Mouse (Mus musculus): ENCODE measurements around the gene Cyth1. TPM values are rescaled to one million over a fixed set of nuclear protein-coding genes. Genes with fewer than 3 reads are reported as not detected.
A peak's percentile ranks its signal among the peaks of the same experiment; 100 is the strongest.

The Cyth1 gene
- total RNA-seq, 2 experiments from 2014 or later: 28.6 to 35.8 TPM

DNA sequence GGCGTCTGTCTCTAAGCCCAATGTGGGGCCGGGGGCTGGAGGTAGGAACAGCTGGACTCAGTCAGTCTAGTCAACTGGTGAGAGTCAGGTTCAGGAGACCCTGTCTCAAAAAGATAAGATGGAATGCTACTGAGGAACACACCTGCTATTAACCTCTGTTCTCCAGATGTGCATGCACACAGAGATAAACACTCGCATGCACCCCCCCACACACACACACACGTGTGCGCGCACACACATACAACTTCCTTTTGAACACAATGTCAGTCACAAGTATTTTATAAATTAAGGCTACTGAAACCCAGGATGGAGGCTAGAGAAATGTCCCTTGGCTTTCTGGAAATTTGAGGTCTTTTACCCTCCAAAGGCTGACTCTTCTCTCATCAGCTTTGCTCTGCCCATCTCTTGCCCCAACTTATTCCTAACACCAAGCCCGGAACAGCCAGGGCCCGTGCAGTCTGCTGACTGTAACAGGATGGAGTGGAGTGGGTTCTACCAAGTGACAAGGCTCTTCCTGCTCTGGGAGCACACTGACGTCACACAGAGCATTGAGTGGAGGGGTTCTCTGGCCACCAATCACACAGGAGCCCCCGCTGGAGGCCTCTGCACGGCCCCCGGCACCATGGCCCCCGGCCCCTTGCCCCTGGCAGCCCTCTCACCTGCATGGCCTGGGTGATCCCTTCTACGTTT lies 134.7 kb downstream of the Cyth1 start:
- no peak for DNase-seq

DNA sequence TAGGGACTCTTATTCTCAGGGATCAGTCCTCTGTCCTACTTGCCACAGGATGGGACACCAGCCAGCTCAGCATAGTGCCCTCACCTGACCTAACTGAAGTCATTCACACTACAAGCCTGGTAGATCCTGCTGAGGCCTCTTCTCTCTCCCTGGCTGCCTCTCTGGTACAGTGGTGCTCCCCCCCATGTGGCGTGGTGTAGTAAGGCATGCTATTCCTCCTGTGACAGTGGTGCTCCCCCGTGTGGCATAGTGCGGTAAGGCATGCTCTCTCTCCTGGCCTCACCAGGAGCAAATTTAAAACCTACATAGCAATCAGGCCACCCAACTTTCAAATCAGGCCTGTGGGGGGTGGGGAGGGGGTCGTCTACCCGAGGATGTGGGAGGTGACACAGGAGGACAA lies 144.4 kb downstream of the Cyth1 start:
- peak; percentile 83 to 88 for DNase-seq

DNA sequence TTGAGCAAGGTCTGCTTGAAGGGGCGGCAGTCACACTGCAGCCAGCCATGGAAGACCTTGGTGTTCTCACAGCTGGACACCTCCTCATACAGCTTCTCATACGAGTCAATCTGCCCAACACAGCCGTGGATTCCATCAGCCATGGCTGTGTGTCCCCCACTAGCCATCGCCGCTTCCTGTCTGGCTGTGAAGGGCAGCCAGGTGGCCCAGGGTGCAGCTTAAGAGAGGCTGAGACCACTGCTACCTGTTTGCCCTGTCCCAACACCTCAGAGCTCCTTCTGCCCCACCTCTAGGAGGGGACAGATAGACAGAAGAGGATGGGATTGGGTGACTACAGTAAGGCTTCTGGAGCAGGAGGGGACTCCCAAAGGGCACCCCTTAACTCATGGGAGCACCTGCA lies 145.0 kb downstream of the Cyth1 start:
- DNase-seq: no peak

DNA sequence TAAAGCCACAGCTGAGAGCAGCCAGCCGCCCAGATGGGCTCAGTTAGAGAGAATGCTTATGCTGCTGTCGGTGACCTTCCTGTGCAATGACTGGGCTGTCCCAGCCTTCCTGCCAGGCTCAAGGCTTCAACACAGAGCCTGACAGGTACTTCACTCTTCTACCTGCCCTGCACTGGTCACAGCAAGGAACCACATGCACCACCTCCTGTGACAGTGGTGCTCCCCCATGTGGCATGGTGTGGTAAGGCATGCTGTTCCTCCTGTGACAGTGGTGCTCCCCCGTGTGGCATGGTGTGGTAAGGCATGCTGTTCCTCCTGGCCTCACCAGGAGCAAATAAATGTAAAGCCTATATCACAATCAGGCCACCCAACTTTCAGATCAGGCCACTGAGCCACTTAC lies 145.6 kb downstream of the Cyth1 start:
- DNase-seq: peak; percentile 88 to 92

DNA sequence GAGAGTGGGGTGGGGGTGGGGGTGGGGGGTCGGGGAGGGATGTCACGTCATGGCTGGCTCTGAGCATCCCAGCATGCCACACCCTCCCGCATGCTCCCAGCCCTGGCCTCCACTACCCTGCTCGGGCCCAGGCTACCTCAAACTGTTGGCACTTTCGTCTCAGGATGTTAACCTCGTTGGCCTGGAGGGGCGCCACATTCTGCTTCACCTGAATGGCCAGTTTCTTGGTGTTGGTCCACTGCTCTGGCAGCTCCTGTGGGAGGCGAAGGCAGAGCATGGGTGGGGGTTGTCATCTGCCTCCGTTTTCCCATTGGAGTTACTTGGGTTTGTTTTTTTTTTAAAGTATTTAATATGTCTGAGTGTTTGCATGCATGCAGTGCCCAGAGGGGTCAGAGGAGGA lies 147.3 kb downstream of the Cyth1 start:
- DNase-seq: no peak

DNA sequence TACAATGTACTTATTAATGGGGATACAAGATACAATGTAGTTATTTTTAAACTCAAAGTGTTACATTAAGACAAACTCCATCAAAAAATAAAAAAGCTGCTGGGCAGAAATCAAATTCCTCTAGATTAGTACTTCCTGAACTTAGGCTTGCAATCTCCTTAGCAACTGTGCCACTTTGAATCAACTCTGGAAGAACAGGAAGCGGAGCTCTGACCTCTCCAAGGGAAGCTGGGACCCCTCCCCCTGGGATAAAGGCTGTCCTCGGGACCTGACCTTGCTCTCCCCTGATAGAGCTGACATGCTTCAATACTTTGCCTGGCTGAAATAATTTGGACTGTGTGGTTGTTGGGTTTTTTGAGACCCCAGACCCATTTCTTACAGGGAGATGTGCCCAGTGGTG lies 151.7 kb downstream of the Cyth1 start:
- no peak for DNase-seq

DNA sequence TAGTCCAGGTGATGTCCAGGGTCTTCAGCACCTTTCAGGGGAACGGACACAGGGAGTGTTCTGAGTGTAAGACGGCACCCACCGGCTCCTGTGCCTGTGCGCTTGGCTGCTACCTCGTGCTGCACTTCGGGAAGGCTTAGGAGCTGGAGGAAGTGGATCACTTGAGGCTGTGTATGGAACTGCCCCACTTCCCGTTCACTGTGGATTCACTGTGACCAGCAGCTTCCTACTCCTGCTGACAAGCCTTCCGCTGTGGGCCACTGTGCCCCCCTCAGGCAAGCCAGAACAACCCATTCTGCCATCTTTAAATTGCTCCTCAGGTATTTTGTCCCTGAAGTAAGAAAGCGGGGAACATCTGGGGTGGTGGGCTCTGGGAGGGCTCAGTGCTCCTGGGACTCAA lies 153.4 kb downstream of the Cyth1 start:
- no peak for DNase-seq

DNA sequence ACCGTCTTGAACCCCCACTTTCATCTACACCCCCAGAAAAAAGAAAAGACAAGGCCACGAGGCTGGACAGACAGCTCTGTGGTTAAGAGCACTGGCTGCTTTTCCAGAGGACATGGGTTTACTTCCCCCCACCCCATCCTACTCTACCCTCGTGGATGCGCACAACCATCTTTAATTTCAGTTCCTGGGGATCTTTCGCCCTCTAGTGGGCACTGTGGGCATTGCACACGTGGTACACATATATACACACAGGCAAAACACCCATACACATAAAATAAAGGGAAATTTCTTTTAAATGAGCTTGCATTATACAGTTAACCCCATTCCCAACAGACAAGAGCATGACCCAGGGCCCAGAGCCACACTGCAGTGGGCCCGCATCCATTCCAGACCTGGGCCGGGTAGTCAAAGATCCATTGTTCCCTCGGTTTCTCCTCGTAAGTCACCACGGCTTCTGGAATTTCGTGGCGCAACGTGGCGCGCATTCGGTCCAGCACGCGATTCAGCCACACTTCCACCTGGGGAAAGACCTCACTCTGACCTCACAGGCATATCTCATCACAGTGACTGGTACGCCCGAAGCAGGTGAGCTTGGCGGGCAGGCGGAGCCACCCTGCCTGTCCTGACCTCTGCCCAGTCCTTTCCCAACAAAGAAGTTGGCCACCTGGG lies 157.3 kb downstream of the Cyth1 start:
- no peak for DNase-seq

DNA sequence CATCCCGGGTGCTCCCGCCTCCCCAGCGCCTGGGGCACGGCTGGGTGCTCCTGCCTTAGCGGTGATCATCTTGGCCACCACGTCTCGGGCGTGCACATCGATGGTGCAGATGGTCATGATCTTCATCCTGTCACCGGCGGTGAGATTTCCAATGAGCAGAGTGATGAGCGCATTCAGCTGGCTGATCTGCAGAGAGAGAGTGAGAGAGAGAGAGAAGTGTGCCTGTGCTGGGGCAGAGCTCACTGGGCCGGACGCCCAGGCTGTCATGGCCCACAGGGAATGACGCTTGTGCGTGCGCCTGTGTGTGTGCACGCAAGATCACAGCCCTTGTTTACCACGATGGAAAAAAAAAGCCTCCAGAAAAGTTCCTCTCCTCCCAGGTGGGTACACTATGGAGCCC lies 159.5 kb downstream of the Cyth1 start:
- no peak for DNase-seq

DNA sequence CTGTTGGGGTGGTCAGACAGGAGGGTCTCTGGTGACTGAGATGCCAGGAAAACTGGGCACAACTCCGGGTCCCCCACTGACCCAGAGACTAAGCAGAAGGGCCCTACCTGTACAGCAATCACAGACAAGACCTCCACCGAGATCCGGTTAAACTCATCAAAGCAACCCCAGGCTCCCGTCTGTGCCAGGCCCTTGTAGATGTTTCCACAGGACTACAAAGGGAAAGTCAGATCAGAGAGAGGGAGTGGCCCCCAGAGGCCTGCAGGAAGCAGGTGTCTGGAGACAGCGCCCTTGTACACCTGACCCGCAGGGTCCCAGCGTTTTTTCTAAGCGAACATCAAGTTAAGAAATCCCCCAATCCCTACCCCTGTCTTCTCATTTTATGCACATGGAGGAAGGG lies 162.4 kb downstream of the Cyth1 start:
- DNase-seq: no peak

DNA sequence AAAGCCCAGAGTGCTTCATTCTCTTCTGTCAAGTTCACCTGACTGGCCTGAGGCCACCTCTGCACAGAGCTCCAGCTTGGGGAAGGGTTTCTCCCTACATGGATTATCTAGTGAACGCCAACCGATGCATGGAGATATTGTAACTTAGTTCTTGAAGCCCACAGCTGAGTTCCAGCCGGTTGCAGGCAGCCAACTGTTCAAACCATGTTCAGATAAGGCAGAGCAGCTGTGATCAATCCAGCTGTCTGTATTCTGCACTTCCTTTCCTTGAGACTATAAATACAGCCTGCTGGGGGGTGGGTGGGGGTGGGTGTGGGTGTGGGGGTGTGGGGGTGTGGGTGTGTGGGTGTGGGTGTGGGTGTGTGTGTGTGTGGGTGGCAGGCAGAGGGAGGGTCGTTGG lies 163.2 kb downstream of the Cyth1 start:
- no peak for DNase-seq

DNA sequence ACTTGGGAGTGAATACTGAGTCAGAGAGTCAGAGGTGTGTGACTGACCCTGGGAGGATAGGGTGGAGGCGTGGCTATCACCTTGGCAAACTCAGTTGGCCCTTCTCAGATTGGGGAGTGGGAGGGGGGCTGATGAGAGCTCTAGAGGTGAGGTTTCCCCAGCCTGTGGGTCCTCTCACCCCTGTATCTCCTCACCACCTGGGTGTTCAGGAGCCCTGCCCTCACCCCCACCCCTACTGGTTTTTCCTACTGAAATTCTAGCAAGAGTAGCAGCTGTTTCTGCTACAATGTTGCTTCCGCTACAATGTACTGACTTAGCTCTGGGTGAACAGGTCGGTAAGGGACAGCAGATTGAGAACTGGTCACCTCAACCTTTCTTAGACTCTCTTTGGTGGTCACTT lies 164.1 kb downstream of the Cyth1 start:
- DNase-seq: no peak

DNA sequence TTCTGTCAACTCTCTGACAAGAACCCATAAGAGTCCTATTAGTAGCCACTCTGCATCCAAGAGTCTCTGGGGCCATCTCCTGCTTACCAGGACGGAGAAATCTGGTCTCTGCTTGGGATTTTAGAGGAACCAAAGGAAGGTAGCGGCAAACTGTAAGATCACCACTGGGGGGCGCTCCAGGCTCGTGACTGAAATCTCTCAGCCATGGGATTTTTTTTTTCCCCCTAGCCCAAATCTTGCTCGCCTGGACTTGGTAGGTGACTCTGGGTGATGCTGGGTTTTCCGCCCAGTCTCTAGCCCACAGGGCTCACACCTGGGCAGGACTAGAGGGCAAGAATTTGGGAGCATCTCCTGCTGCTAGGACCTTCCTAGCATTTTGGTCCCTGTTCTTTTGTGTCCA lies 164.6 kb downstream of the Cyth1 start:
- DNase-seq: peak; percentile 61 to 79

DNA sequence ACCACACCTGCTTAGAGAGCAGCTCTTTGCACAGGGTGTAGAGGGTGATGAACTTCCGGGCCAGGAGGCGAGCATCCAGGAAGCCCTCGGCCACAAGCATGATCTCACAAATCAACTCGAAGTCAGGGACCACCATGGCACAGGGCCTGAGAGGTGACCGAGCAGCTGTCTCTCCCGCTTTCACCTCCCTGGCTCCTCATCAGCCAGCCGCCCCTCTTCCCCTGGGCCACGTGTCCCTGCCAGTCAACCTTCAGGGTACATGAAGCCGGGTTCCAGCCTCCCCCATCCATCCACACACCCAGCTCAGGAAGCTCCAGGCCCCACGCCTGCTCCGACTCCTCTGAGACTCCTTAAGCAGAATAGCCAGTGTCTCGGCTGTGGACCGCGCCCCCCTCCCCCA lies 166.1 kb downstream of the Cyth1 start:
- no peak for DNase-seq

Other genes starting within 250 kb of the Cyth1 start
- gene Dnah17, start 118.0 kb downstream of the Cyth1 start, total RNA-seq (2021): under 1 TPM in 1 of 2 experiments, not detected in 1; 0.03 TPM
- gene Usp36, start 41.7 kb upstream of the Cyth1 start, total RNA-seq (2021): 10 to 100 TPM; 20.8 to 31.3 TPM
- 1 to 10 TPM in 1 of 2 experiments, under 1 TPM in 1; 0.46 to 1.1 TPM for gene Cep295nl, start 93.9 kb upstream of the Cyth1 start, total RNA-seq (2021)
- gene Timp2, start 107.1 kb upstream of the Cyth1 start, total RNA-seq (2021): 100 to 1,000 TPM in 1 of 2 experiments, 10 to 100 TPM in 1; 84.0 to 156 TPM
- gene Lgals3bp, start 153.5 kb upstream of the Cyth1 start, total RNA-seq (2021): 100 to 1,000 TPM; 122 to 138 TPM
- gene Cant1, start 170.5 kb upstream of the Cyth1 start, total RNA-seq (2021): 10 to 100 TPM; 34.9 to 38.0 TPM
- gene C1qtnf1, start 179.6 kb upstream of the Cyth1 start, total RNA-seq (2021): 10 to 100 TPM; 21.6 to 22.7 TPM
- gene Engase, start 228.2 kb upstream of the Cyth1 start, total RNA-seq (2021): 10 to 100 TPM; 10.3 to 20.7 TPM